Mouse (Mus musculus) frontal cortex, postnatal 14 days (tissue): ENCODE data around the gene Cltb.
"Not testable (repeated sequence)": the region's sequence is repeated elsewhere in the genome, so short reads cannot be mapped to it uniquely, and the experiment has no call there.

Source experiments
- DNase-seq, 2 experiments: peaks; one replicate each; pipeline ENCODE4 v3.0.0; 2022; ENCODE audit warnings: low spot score in 2 of 2

The Cltb gene

GRCm38 (mm10) chr13:54610972-54611754, at the start of gene Cltb:
Gene Cltb, minus strand, starts transcription at chr13:54611344.
- DNase-seq, result peak; percentile 75 to 88

- no peak for DNase-seq
These were observed 49.7 kb upstream of the Cltb start for GRCm38 (mm10) chr13:54660877-54661276.

GRCm38 (mm10) chr13:54650461-54650860, 39.3 kb upstream of the Cltb start:
- DNase-seq, result no peak

GRCm38 (mm10) chr13:54635011-54635410, 23.9 kb upstream of the Cltb start:
- DNase-seq, result no peak

- no peak for DNase-seq
These were observed 21.7 kb upstream of the Cltb start for GRCm38 (mm10) chr13:54632731-54633277.

GRCm38 (mm10) chr13:54629128-54629527, 18.0 kb upstream of the Cltb start:
- no peak for DNase-seq

- DNase-seq, result no peak
These were observed 10.9 kb upstream of the Cltb start for GRCm38 (mm10) chr13:54621960-54622521.

- peak; percentile 95 to 99 for DNase-seq
These were observed 10.2 kb upstream of the Cltb start, which contains the start of gene Faf2 for GRCm38 (mm10) chr13:54621155-54621932. Gene Faf2, plus strand, starts transcription at chr13:54621784.

GRCm38 (mm10) chr13:54616998-54617397, 5.9 kb upstream of the Cltb start:
- no peak for DNase-seq

GRCm38 (mm10) chr13:54616307-54616706, 5.2 kb upstream of the Cltb start:
- no peak for DNase-seq

- not testable (repeated sequence) for DNase-seq
These were observed 2.0 kb upstream of the Cltb start for GRCm38 (mm10) chr13:54613141-54613540.

- DNase-seq, result no peak
These were observed 552 bp downstream of the Cltb start for GRCm38 (mm10) chr13:54610613-54610971.

- DNase-seq, result no peak
These were observed 1.8 kb downstream of the Cltb start for GRCm38 (mm10) chr13:54609301-54609700.

- no peak for DNase-seq
These were observed 2.5 kb downstream of the Cltb start for GRCm38 (mm10) chr13:54608666-54609065.

GRCm38 (mm10) chr13:54608002-54608401, 3.1 kb downstream of the Cltb start:
- no peak for DNase-seq

- DNase-seq, result no peak
These were observed 3.9 kb downstream of the Cltb start for GRCm38 (mm10) chr13:54607204-54607603.

- no peak for DNase-seq
These were observed 5.7 kb downstream of the Cltb start for GRCm38 (mm10) chr13:54605426-54605825.

- DNase-seq, result no peak
These were observed 6.9 kb downstream of the Cltb start for GRCm38 (mm10) chr13:54604221-54604620.

- DNase-seq, result no peak
These were observed 7.6 kb downstream of the Cltb start for GRCm38 (mm10) chr13:54603501-54603900.

GRCm38 (mm10) chr13:54602639-54603111, 8.5 kb downstream of the Cltb start:
- no peak for DNase-seq

GRCm38 (mm10) chr13:54598622-54599143, 12.5 kb downstream of the Cltb start:
- no peak for DNase-seq

GRCm38 (mm10) chr13:54596870-54597269, 14.3 kb downstream of the Cltb start:
- DNase-seq, result no peak
